Mouse (Mus musculus) lung, postnatal 0 days (tissue): ENCODE measurements around the gene Strip1.
A peak's percentile ranks its signal among the peaks of the same experiment; 100 is the strongest.

ENCODE experiments used
- CTCF ChIP-seq: IDR thresholded peaks from 2 replicates; pipeline ENCODE4 v1.5.1; 2016; ENCODE audit warnings: antibody characterized with exemption, mild to moderate bottlenecking
- EP300 ChIP-seq: IDR thresholded peaks from 2 replicates; pipeline ENCODE4 v1.6.1; 2016; ENCODE audit warnings: antibody characterized with exemption, mild to moderate bottlenecking, control low read depth

GRCm38 (mm10) chr3:107571205-107571604 lies 60.3 kb downstream of the Strip1 start:
- TF ChIP-seq CTCF (peak; percentile 58), EP300 (no peak)
